Mouse (Mus musculus) 3134 (cell line): ENCODE results near the gene Vmn2r95.
"Not testable (repeated sequence)": the region's sequence is repeated elsewhere in the genome, so short reads cannot be mapped to it uniquely, and the experiment has no call there.

Experiments used
- DNase-seq: peaks from one replicate; pipeline ENCODE4 v3.0.0-alpha.2; 2011; ENCODE audit warnings: low spot score; ENCODE audit not compliant: insufficient read length; ENCODE audit errors: extremely low read depth

The Vmn2r95 gene

DNA sequence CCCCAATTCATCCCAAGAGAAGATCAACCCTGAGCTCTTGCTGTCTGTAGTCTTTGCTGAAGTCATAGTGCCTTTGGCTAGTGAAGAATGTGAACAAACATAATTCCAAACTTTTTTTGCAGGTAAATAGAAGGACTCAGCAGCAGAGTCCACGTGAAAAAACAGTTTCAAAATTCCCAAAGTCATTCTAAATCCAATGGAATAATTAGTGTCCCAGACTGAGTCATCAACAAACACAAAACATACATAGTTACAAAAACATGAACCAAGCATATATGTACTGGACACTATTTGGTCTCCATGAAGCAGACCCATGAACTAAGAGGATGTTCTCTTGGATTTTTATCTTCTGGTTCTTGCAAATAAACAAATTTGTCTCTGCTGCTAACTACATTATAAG is at the start of gene Vmn2r95:
Gene Vmn2r95, plus strand, starts transcription at position 301 of the 400 bp plus-strand sequence.
- DNase-seq: no peak

DNA sequence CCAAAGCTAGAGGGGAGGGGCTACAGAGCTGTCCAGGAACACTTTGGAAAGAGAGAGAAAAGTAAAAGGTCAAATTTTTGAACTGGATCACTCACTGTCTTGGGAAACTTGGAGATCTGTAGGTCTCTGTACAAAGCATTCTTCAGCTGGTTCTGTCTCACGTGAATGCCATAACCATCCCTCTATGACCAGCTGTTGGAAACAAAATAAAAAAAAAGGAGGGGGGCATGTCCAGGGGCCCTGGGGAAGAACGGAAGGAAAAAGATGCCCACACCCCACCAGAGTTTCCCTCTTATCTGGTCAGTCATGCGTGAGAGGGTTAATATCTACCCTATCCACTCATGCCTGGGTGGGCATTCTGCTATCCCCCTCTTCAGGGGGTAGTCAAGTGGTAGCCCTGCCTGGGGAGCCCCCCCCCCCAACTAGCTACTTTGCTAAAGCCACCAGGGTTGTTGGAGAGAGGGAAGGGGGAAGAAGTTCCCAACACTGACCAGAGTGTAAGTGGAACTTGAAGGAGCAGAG is 31.8 kb downstream of the Vmn2r95 start:
- no peak for DNase-seq

DNA sequence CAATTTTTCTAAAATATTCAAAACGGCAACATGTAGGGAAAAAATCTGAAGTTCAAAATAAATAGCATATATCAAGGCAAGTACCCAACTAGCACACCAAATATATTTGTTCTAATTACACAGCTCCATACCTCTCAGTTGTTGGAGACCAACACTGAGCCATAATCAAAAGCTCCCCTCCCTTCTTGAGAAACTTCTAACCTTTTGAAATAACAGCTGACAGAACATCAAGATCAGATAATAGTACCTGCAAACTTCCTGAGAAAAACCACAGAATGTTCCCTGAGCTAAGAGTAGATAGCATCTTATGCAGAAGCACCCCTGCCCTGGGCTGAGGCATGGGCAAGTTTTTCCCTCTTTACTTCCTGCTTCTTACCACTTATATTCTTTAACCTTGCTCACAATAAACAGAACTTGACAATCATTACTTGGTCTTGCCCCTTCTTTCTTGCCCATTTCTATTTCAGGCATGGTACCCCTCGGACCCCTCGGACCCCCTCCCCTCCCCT is 34.3 kb downstream of the Vmn2r95 start:
- DNase-seq: not testable (repeated sequence)

DNA sequence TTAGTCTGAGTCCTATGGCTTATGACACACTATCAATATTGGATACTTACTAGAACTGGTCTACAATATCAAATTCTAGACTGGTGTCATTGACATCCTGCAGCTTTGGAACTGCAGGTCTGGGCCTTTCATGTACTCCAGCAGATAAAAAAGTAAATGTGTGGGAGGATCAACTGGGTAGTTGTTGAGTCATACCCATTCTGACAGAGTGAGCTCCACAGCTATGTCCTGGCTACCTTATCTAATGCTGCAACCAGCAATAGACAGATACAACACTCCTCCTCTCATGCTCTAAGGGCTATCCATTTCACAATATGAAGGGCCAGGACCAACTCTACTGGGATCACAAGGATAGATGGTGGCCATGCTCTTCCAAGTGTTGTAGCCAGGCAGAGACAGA is 38.8 kb downstream of the Vmn2r95 start:
- DNase-seq: no peak

DNA sequence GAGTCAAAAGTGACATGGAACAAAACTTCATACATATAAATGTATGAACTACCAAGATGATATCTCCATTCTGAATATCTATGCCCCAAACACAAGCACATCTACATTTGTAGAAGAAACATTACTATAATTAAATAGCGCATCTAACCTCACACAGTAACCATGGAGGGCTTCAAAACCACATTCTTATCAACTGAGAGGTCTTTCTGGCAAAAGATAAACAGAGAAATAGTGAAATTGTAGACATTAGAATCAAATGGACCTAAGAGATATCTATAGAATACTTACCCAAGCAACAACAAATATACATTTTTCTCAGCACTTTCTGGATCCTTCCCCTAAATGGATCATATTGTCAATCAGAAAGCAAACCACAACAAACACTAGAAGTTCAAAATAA is 56.0 kb downstream of the Vmn2r95 start:
- DNase-seq: no peak
